Mouse (Mus musculus): Measurements from ENCODE around the gene Gmnn. TPM values are rescaled to one million over a fixed set of nuclear protein-coding genes. Genes with fewer than 3 reads are reported as not detected.

Gene Gmnn
- polyA plus RNA-seq, 1 experiment from 2014 or later, result 90.3 TPM

Other genes starting within 250 kb of the Gmnn start
- gene Ripor2, start 179.7 kb downstream of the Gmnn start, polyA plus RNA-seq (2015; fragmentation: Nextera tagmentation; extraction: Ambion mirVana), result 1.5 and 1.7 TPM in 2 replicates
- gene Armh2, start 20.7 kb downstream of the Gmnn start, polyA plus RNA-seq (2015; fragmentation: Nextera tagmentation; extraction: Ambion mirVana), result not detected in 2 replicates
- 9.4 and 9.6 TPM in 2 replicates for gene BC005537, start 39.7 kb upstream of the Gmnn start, polyA plus RNA-seq (2015; fragmentation: Nextera tagmentation; extraction: Ambion mirVana)
- gene Acot13, start 69.6 kb upstream of the Gmnn start, polyA plus RNA-seq (2015; fragmentation: Nextera tagmentation; extraction: Ambion mirVana), result 201 and 219 TPM in 2 replicates
- 52.8 TPM in 2 replicates for gene Tdp2, start 69.8 kb upstream of the Gmnn start, polyA plus RNA-seq (2015; fragmentation: Nextera tagmentation; extraction: Ambion mirVana)
- gene D130043K22Rik, start 83.2 kb upstream of the Gmnn start, polyA plus RNA-seq (2015; fragmentation: Nextera tagmentation; extraction: Ambion mirVana), result 2.1 and 2.7 TPM in 2 replicates
- 8.1 TPM in 2 replicates for gene Aldh5a1, start 175.7 kb upstream of the Gmnn start, polyA plus RNA-seq (2015; fragmentation: Nextera tagmentation; extraction: Ambion mirVana)
- 2.0 and 2.4 TPM in 2 replicates for gene Gpld1, start 181.2 kb upstream of the Gmnn start, polyA plus RNA-seq (2015; fragmentation: Nextera tagmentation; extraction: Ambion mirVana)